Mouse (Mus musculus): ENCODE results near the gene Zfp574. TPM values are rescaled to one million over a fixed set of nuclear protein-coding genes. Genes with fewer than 3 reads are reported as not detected.
"Not testable (repeated sequence)": the region's sequence is repeated elsewhere in the genome, so short reads cannot be mapped to it uniquely, and the experiment has no call there.

Zfp574 gene
- total RNA-seq (2021): 10 to 100 TPM; 25.0 to 26.1 TPM
- long read RNA-seq, experiment 1, full-length matches to known transcripts: 19 of 31 reads
- long read RNA-seq, experiment 1, partial matches to known transcripts: 0 of 31 reads
- long read RNA-seq, experiment 1, other reads (novel, unspliced or antisense): 12 of 31 reads
- long read RNA-seq, experiment 2, full-length matches to known transcripts: 21 of 32 reads
- long read RNA-seq, experiment 2, partial matches to known transcripts: 0 of 32 reads
- long read RNA-seq, experiment 2, other reads (novel, unspliced or antisense): 11 of 32 reads

GRCm38 (mm10) chr7:25071979-25072715 is at the start of gene Zfp574, which contains the start of gene Grik5:
Gene Zfp574 (plus strand): TSS chr7:25072567.
Gene Grik5 (minus strand): TSS chr7:25072346.
- DNase-seq (ENCODE audit: low spot score in 2 of 2): no peak

- no peak for DNase-seq (ENCODE audit: low spot score in 2 of 2)
Measured at GRCm38 (mm10) chr7:25025855-25026439, 46.4 kb upstream of the Zfp574 start.

- no peak for DNase-seq (ENCODE audit: low spot score in 2 of 2)
Measured at GRCm38 (mm10) chr7:25026452-25026851, 45.9 kb upstream of the Zfp574 start.

- peak; percentile 82 to 84 for DNase-seq (ENCODE audit: low spot score in 2 of 2)
Measured at GRCm38 (mm10) chr7:25030032-25030753, 42.2 kb upstream of the Zfp574 start.

GRCm38 (mm10) chr7:25031528-25031927 is 40.8 kb upstream of the Zfp574 start:
- DNase-seq (ENCODE audit: low spot score in 2 of 2): no peak

- peak; percentile 39 to 59 for DNase-seq (ENCODE audit: low spot score in 2 of 2)
Measured at GRCm38 (mm10) chr7:25034796-25035195, 37.6 kb upstream of the Zfp574 start.

GRCm38 (mm10) chr7:25035916-25036315 is 36.5 kb upstream of the Zfp574 start:
- DNase-seq (ENCODE audit: low spot score in 2 of 2): peak; percentile 80 to 89

GRCm38 (mm10) chr7:25041921-25042320 is 30.4 kb upstream of the Zfp574 start:
- no peak for DNase-seq (ENCODE audit: low spot score in 2 of 2)

- DNase-seq (ENCODE audit: low spot score in 2 of 2): not testable (repeated sequence)
Measured at GRCm38 (mm10) chr7:25044599-25044998, 27.8 kb upstream of the Zfp574 start.

- DNase-seq (ENCODE audit: low spot score in 2 of 2): peak; percentile 43 to 68
Measured at GRCm38 (mm10) chr7:25047363-25047762, 25.0 kb upstream of the Zfp574 start.

GRCm38 (mm10) chr7:25049295-25049930 is 23.0 kb upstream of the Zfp574 start:
- no peak for DNase-seq (ENCODE audit: low spot score in 2 of 2)

- DNase-seq (ENCODE audit: low spot score in 2 of 2): no peak
Measured at GRCm38 (mm10) chr7:25052587-25052986, 19.8 kb upstream of the Zfp574 start.

GRCm38 (mm10) chr7:25056951-25057350 is 15.4 kb upstream of the Zfp574 start:
- DNase-seq (ENCODE audit: low spot score in 2 of 2): no peak

GRCm38 (mm10) chr7:25057888-25058287 is 14.5 kb upstream of the Zfp574 start:
- no peak for DNase-seq (ENCODE audit: low spot score in 2 of 2)

GRCm38 (mm10) chr7:25058394-25058793 is 14.0 kb upstream of the Zfp574 start:
- DNase-seq (ENCODE audit: low spot score in 2 of 2): no peak

- no peak for DNase-seq (ENCODE audit: low spot score in 2 of 2)
Measured at GRCm38 (mm10) chr7:25058836-25059235, 13.5 kb upstream of the Zfp574 start.

- DNase-seq (ENCODE audit: low spot score in 2 of 2): no peak
Measured at GRCm38 (mm10) chr7:25063346-25063745, 9.0 kb upstream of the Zfp574 start.

GRCm38 (mm10) chr7:25063900-25064299 is 8.5 kb upstream of the Zfp574 start:
- DNase-seq (ENCODE audit: low spot score in 2 of 2): no peak

GRCm38 (mm10) chr7:25067338-25067737 is 5.0 kb upstream of the Zfp574 start:
- no peak for DNase-seq (ENCODE audit: low spot score in 2 of 2)

GRCm38 (mm10) chr7:25067909-25068656 is 4.3 kb upstream of the Zfp574 start:
- DNase-seq (ENCODE audit: low spot score in 2 of 2): no peak

All from layer of hippocampus, postnatal 14 days (tissue).